Mouse (Mus musculus): ENCODE measurements around the gene Ano3.
A peak's percentile ranks its signal among the peaks of the same experiment; 100 is the strongest.
"Not testable (repeated sequence)": the region's sequence is repeated elsewhere in the genome, so short reads cannot be mapped to it uniquely, and the experiment has no call there.

The Ano3 gene

DNA sequence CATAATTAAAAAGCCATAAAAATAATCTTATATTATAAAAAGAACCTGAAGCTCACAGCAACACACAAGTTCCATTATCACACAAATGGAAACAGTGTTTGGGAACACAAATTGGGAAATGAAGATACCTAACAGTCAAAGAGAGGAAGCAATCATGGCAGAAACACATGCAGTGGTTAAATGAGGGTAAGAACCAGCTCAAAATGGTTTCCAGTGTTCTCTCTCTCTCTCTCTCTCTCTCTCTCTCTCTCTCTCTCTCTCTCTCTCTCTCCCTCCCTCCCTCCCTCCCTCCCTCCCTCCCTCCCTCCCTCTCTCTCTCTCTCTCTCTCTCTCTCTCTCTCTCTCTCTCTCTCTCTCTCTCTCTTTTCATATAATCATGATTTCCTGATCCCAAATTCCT is at the start of gene Ano3:
Ano3 (minus strand) TSS at position 101 of the 400 bp plus-strand sequence.
- not testable (repeated sequence) for DNase-seq (ENCODE audit: low read depth, low spot score)

DNA sequence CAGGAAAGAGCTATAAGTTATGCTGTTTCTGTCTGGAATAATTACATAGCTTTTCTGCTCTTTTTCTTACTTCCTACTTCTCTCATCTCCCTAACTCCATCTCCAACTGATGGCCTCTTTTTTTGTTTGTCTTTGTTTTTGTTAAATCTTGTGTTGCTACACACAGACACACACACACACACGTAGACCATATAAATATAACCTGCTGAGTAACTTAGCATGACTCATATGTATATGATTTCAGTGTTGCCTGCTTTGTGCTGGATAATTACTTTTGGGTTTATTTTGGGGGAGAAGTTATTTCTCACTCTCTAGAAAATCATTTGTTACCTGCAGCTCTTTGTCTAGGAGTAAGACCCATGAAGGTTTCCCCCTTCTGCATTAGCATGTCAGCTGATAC is 39.3 kb upstream of the Ano3 start:
- no peak for DNase-seq (ENCODE audit: low read depth, low spot score)

DNA sequence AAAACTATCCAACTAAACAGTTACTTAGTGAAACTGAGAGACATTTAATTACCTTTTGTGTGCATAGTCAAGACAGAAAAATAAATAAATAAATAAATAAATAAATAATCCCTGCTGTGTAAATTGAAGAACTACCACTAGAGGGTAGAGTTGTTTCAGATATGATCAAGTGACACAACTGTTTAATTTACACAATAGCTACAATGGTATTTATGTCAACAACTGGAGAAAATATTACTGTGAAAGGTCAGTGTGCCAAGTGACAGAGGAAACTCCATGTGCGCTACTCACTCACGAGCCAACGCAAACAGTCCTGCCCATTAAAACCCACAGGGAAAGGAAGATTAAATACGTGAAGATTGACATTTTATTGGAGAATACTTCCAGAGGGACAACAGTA is 38.8 kb upstream of the Ano3 start:
- peak; percentile 3 for DNase-seq (ENCODE audit: low read depth, low spot score)

DNA sequence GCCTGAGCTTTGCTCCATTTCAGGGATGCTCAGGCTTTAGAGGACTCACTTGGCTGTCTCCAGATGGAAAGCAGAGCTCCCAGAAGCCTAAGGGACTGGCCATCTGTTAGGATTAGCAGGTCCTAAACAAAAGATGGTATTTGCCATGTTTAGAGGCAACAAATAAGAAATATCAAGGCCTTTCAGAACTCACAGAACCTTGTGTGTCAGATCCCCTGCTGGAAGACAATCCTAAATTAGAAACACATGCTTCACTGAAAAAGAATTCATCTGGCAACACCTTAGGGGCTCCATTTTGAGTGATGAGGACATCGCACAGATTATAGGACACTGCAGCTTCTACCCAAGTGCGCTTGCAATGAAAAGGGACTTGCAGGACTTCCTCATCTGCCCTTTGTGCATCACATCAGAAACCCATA is 35.1 kb upstream of the Ano3 start:
- no peak for DNase-seq (ENCODE audit: low read depth, low spot score)

DNA sequence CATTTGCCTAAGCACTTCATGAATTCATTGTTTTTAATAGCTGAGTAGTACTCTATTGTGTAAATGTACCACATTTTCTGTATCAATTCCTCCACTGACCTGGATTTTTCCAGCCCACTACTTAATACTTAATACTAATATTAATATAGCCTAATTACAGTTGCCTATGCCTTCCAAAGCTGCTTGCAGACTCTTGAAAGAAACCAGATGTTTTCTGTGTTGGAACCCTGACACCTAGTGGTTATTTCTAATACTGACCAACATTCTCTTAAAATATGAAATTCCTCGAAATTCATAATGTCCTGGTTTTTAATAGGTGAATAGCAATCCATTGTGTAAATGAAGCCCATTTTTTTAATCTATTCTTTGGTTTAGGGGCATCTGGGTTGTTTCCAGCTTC is 31.0 kb upstream of the Ano3 start:
- DNase-seq (ENCODE audit: low read depth, low spot score) = peak; percentile 16

DNA sequence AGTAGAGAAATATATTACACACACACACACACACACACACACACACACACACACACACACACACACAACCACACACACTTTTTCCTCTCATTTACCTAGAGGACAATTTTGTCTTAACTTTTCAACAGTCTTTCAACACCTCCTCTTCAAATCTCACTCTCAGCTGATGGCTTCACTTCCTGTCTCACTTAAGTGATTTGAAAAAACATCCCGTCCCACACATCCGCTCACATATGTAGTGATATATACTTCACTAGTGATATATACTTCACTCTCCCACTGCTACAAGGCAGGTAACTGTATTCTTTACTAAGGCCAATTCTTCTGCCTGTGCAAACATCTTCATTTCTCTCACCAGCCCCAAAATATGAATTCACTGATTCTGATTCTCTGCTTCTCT is 28.9 kb upstream of the Ano3 start:
- DNase-seq (ENCODE audit: low read depth, low spot score) = no peak

DNA sequence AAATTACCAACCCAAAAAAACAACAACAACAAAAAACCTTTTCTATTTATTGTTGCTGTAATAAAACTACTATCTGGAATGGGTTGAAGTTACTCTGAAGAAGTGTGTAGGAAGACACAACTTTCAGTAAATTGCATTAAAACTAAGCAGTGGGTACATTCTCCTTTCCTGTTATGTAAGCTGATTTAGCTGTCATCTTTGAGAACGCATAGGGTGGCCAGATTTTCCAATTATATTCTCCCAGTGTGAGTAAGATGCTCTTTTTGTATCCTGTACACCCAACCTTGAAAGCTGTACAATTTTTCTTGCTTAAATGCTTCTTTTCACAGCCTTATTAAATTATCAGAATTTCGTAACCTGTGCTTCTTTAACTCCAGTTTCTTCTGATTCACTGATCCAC is 26.1 kb upstream of the Ano3 start:
- DNase-seq (ENCODE audit: low read depth, low spot score) = no peak

DNA sequence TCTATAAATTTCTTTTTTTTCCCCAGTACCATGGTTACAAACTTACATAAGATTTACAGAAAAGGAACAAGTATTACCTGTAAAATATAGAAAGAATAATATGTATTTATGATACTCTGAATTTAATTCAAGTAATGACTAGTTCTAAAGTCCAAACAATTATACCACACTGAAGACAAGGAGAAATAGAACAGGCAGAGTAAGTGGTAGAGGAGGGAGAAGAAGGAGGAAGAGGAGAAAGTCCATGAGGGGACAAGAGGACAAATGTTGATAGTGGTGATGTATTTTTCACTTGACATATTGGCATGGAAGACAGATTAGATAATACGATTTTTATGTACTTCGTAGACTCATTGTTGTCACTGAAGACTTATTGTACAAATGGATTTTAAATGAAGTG is 19.4 kb upstream of the Ano3 start:
- DNase-seq (ENCODE audit: low read depth, low spot score) = no peak

DNA sequence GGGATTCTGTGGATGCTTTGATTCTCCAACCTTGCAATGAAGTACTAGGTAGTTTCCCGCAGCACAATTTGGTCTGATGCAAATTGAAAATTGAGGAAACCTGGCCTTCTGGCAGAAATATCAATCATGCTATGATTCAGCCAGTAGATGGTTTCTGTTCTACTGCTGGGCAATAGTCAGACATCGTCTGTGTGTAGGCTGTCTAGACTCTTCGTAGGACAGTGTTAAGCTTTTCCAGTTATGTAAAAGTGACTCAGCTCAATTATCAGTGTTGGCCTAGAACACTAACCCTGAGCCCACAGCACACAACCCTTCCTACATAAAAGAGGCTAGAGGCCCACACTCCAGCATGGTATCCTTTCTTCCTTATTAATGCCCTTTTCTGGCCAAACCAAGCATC is 14.7 kb upstream of the Ano3 start:
- no peak for DNase-seq (ENCODE audit: low read depth, low spot score)

DNA sequence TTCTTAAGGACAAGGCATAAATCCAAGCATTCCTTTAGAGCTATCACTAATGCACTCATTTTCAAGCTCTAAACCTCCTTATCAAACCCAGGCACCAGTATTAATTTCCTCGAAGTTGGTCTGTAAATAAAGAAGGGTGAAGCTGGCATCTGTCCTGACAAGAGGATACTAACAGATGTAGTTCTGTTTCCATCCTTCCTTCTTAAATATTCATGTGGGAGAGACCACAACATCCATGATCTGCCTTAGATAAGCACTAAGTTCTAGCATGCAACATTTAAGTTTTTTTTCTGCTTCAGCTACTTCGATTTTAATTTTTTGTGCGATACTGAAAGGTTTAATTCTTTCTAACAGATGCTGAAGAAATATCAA is 305 bp downstream of the Ano3 start:
- no peak for DNase-seq (ENCODE audit: low read depth, low spot score)

DNA sequence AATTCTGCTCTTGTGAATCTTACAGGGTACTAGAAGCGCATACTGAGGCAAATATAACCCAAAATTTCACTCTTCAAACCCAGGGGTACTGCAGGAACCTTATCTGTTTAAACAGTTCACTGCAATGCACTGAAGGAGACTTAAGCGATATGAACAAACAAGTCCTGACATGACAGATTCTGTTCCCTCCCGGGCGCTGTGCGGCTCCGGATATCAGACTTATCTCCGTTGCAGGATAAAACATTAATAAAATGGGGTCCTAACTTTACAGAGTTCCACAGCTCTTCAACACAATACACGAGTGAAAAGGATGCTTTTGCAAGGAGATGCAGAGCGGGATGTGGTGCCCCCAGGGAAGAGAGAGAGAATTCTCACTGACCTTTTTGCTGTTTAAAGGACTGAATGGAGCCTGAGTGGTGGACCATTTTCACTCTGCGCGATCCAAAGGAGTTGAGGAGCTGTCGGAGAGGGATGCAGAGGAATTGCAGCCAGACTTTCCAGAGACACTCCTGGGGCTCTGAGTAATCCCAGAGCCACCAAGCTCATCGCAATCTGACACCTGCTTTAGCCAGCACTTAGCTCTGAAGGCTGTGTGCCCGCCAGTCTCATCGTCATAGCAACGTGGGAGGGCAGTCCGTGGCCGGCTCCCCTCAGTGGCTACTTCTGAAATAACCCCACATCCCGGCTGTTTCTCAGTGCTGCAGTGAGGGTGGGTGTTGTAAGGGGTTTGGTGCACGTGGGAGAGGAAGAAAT is 868 bp downstream of the Ano3 start:
- no peak for DNase-seq (ENCODE audit: low read depth, low spot score)

DNA sequence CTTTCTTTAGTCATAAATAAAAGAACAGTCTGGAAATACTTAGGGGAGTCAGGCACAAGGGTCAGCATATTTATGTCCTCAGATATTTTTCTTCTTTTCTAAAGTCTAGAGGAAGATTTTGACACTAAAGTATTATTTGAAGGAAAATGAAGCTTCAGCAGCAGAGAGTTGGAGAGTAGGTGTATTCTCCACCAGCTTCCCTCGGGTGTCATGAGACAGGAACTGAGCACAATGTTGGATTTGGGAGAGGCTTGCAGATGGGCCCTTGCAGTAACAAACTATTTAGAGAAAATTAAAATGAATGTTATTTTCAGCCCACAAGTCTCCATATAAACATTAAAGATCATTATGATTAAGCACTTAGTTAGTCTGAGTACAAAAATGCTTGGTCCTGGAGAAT is 5.6 kb downstream of the Ano3 start:
- no peak for DNase-seq (ENCODE audit: low read depth, low spot score)

DNA sequence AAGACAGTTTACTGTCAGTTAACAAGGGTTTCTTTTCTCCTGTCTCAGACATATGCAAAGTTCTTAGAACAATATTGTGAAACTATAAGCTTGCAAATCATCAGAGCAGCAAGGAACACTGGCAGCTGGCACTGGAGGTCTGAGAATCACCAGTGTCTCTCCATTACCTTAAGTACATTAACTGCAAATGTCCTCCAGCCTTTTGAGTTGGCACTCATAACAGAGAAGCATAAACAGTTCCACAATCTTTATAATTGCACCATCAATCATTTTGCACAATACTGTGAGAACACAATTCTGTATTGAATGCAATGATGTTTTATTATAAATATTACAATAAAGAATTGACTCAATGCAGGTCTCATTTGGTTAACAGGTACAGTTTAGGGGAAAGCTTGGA is 15.0 kb downstream of the Ano3 start:
- DNase-seq (ENCODE audit: low read depth, low spot score) = no peak

DNA sequence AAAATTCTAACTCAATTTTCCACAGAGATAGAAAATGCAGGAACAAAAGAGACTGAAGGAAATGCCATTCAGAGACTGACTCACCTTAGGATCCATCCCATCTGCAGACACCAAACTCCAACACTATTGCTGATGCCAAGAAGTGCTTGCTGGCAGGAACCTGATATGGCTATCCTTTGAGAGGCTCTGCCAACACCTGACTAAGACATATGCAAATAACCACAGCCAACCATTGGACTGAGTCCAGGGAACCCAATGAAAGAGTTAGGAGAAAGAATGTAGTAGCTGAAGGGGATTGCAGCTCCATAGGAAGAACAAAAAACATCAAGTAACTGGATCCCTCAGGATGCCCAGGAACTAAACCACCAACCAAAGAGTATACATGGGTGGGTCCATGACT is 21.6 kb downstream of the Ano3 start:
- no peak for DNase-seq (ENCODE audit: low read depth, low spot score)

DNA sequence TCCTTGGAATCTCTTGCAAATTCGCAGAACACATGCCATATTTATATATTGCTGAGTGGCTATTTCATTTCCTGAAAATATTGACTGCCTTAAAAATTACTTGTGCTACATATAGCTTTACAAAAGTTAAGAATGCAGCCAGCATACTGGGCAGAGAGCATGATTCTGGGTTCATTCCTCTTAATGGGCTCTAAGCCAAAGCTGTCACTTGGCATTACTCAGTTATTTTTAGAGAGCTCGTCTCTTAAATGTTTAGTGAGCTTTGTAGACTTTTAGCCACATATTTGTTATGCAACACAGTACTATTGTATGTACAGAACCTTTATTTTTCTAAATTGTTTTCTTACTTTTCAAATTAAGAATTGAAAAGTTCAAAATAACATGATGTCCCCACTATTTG is 41.2 kb downstream of the Ano3 start:
- DNase-seq (ENCODE audit: low read depth, low spot score) = no peak

DNA sequence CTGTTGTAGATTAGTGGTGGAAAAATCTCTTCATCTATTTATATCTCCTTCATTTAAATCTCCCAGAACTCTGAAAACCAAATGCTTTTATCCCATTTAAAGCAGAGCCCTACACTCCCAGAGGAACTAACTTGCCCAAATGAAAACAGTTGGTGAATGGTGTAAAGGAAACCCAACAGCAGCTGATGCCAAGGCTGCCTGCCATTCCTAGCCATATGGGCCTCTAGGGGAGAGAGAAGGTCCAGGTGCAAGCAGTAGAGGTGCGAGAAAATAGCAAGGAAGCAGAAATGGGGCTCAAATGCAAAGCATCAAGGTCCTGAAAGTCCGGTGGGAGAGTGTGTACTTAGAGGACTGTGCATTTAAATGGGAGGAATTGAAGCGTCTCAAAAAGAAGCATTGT is 44.2 kb downstream of the Ano3 start:
- no peak for DNase-seq (ENCODE audit: low read depth, low spot score)

DNA sequence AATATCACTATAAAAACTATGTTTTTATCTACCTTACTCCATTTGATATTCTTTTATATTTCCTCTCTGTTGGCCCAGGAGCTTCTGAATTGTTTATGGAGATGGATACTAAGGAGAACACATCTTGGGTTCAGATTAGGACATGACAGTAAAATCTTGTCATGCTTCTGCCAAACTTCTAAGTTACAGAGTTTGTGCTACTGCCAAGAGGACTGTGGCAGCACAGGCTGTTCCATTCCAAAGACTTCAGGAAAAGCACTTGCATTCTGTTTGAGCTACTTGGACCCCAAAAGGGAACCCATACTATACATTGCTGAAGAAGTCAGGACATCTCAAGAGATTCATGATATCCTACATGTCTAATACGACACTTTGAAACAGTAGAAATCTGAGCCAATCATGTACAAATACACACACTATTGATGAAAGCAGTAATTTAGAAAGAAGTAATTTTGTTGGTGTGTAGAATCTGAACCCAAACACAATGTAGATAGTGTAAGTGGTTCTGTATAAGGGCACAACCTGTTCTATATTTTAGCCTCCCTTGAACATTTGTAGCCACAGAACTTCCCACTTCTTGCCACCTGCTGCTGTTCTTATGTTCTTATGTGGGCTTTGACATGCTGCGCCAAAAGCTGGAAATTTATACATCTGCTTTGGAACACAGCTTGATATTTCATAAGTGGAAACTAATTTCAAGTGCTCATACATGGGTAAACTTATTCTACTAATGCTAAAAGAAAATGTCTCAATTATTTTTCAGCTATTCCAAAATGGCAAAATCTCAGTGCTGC is 54.0 kb downstream of the Ano3 start:
- no peak for DNase-seq (ENCODE audit: low read depth, low spot score)

DNA sequence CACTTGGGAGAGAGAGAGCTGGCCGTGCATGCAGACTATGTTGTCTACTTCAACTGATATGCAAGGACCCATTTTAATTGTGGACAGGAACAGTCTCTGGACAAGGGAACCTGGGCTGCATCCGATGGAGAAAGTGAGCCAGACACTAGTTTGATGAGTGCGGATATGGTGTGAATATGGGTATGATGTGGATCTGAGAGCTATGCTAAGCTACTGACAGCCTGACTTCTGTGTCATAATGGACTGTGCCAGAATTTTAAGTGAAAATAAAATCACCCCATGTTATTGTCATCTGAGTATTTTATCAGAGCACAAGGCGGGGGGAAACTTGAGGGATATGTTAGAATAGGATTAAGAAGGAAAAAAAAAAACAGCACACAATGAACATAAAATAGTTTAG is 79.1 kb downstream of the Ano3 start:
- DNase-seq (ENCODE audit: low read depth, low spot score) = no peak

DNA sequence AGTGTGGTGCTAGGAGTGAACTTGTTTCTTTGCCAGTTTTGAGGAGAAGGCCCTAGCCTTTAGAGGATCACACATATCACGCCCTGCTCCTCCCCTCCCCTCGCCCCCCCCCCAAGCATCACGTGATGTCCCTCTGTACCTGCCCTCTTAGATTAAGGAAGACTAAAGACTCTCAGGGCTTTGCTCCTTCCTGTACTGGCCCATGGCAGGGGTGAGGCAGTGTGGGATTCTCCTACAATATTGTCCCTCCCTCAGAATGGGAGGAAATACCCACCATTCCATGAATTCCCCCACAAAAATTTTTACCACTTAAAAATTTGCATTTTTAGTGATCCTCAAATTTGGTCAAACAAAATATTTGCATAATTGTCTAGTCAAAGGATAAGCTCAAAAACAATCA is 85.1 kb downstream of the Ano3 start:
- DNase-seq (ENCODE audit: low read depth, low spot score) = no peak

DNA sequence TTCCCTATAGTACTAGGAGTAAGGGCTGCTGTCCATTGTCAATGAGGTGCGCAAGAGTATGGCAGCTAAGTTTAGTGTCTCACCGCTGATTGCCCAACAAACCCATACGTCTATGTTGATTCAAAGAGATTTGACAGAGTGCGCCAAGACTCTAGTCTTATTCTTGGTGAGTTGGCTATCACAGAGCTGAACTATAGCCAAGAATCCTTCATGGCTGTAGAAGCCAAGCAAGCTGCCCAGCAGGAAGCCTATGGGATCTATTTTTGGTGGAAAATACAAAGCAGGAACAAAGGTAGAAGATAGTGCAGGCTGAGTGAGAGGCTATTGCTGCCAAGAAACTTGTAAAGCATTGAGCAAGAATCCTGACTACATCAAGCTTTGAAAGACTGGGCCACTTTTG is 87.3 kb downstream of the Ano3 start:
- DNase-seq (ENCODE audit: low read depth, low spot score) = no peak

DNA sequence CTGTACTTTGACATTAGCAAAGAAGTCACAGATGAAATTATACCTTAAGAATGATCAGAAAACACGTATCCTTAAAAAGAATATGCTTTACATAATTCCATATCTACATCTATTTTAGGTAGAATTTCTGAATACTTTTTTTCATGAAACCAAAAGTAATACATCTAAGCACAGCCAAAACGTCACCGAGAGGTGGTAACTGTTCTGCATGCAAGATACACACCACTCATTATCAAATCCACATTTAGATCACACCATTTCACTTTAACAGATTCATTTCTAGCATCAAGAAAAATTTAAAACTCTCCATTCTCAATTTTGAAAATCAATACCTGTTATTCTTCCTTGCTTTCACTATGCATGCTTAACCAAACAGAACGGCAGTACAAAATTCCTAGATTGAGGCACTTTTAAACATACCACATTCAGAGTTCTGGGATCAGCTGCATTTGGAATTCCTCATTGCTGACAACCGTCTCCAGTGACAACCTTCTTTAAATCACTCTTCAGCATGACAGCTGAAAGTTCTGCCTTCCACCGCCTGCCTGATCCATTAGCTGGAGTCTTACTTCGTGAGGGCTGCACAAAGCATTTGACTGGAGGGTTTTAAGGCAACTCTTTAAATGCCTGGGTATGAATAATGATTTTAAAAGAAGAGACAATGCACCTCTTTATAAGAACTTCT is 111.0 kb downstream of the Ano3 start:
- no peak for DNase-seq (ENCODE audit: low read depth, low spot score)

DNA sequence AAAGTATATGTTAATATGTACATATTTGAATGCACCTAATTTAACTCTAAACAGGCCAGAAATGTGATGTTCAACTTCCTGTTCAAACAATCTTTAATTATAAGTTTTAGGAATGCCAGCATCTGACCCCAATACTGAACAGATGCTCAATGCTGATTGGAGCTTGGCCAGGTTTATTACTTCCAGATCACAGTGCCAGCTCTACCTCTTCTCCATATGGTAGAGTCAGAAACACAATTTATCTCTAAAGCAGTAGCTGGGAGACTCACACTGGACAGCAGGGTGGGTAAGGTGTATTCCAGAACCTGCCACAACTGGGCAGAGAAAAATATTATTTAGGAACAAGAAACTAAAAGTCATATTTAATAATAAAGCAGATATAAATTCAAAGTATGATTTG is 134.5 kb downstream of the Ano3 start:
- DNase-seq (ENCODE audit: low read depth, low spot score) = no peak

DNA sequence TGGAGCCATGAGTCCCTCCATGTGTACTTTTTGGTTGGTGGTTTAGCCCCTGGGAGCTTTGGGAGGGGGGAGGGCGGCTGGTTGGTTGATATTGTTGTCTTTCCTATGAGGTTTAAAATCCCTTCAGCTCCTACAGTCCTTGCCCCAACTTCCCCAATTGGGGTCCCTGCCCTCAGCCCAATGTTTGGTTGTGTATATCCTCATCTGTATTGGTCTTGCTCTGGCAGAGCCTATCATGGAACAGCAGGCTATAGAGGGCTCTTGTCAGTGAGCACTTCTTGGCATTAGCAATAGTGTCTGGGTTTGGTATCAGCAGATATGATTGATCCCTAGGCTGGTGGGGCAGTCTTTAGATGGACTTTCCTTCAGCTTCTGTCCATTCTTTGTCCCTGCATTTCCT is 135.8 kb downstream of the Ano3 start:
- no peak for DNase-seq (ENCODE audit: low read depth, low spot score)
